Mouse (Mus musculus): ENCODE results near the gene Kcnk3.
A peak's percentile ranks its signal among the peaks of the same experiment; 100 is the strongest.

Gene Kcnk3

DNA sequence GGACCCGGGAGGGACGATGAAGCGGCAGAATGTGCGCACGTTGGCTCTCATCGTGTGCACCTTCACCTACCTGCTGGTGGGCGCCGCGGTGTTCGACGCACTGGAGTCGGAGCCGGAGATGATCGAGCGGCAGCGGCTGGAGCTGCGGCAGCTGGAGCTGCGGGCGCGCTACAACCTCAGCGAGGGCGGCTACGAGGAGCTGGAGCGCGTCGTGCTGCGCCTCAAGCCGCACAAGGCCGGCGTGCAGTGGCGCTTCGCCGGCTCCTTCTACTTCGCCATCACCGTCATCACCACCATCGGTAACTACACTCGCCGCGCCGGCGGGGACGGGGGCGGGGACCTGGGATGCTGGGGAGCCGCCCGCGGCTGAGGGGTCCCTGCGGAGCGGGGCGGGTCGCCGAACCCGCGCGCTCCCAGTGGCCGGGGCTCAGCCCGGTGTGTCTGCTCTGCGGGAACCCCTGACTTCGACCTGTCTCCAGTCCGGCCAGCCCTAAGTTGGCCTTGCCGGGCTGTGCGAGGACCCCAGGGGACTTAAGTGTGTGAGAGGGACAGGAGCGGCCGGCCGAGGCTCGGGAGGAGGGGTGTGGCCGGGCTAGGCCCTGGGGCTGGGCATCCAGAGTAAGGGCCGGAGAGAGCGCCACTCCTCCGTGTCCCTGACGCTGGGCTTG is 465 bp downstream of the Kcnk3 start:
- peak; percentile 47 for DNase-seq (ENCODE audit: low spot score)

DNA sequence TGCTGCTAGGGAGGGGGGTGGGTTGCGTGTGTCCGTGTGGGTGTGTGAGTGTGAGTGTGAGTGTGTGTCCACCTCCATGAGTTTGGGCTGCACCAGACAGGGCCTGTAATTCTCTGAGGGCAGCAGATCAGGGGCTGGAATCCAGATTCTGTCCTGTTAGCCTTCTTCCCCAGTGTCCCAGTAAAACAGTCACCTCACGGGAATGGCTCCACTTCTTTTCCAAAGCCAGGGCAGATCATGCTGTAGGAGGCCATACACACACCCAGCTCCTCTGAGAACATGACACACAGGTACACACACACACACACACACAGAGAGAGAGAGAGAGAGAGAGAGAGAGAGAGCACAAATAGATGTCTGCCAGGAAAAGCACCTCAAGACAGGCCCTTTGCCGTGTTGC is 1.1 kb downstream of the Kcnk3 start:
- DNase-seq (ENCODE audit: low spot score) = peak; percentile 32

DNA sequence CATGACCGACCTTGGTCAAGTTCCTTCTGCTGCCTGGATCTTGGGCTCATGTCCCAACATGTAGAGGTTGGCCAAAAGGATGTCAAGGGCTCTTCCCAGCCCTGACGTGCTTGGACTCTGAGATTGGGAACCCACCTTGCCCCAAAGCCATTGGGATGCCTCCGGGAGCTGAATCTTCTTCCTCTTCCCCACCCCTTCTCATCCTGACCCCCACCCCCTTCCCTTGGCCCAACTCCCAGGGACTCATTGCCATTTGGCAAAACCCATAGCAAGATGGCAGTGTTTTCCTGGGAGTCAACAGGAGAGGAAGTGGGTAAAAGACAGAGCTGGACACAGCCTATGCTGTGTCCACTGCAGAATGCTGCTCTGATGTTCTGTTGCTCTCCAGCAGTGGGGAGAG is 1.6 kb downstream of the Kcnk3 start:
- DNase-seq (ENCODE audit: low spot score) = peak; percentile 72

DNA sequence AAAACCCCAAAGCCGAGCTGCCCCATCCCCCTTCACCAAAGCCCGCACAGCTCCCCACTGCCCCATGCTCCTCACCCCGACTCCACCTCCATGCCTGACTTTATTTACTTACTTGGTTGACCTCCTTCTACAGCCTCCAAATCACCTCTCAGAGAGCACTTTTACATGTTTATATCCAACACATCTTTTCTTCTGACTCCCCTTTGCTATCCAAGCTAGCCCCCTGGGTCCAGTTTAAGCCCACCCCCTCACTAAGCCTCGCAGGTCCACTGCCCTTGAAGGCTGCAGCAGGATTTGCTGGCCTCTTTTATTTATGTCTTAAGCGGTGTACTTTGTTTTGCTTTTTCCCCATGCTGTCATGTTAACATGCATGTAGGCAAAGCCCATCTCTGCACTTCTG is 2.3 kb downstream of the Kcnk3 start:
- no peak for DNase-seq (ENCODE audit: low spot score)

DNA sequence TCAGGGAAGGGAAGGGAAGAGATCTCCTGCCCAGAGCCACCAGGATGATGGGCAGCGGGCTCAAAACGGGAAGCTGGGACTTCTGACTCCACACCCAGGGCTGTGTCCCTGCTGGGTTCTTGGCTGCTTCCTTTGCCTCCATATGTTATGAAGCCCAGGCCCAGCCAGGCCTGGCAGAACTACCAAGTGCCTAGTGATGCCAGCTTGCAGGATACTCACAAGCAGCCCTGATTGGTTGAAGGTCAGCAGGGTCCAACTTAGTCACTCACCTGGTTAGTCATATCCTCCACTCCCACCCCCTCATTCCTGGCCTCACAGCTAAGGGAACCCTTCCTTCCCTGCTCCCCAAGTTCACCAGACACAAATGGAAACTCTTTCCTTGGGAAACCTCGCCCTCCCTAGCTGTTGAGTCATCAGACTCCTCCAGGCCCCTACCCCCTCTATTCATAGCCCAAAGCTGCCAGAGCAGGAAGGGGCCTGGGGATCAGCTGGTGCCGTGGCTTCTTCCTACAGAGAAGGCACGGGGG is 3.3 kb downstream of the Kcnk3 start:
- no peak for DNase-seq (ENCODE audit: low spot score)

DNA sequence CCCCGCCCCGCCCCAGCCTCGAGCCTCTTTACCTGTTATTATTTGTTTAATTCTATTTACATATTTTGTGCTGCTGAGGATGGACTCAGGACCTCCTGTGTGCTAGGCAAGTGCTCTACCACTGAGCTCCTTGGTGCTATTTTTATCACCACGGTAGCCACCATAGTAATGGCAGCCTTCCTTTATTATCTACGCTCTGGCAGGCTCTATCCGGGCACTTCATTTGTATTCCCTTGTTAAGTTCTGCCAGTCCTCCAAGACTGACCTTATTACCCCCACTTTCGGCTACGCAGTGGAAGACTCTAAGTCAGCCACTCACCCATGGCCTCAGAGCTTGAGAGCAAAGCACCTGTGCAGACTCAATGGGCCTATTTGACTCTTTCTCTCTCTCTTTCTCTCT is 3.8 kb downstream of the Kcnk3 start:
- no peak for DNase-seq (ENCODE audit: low spot score)

DNA sequence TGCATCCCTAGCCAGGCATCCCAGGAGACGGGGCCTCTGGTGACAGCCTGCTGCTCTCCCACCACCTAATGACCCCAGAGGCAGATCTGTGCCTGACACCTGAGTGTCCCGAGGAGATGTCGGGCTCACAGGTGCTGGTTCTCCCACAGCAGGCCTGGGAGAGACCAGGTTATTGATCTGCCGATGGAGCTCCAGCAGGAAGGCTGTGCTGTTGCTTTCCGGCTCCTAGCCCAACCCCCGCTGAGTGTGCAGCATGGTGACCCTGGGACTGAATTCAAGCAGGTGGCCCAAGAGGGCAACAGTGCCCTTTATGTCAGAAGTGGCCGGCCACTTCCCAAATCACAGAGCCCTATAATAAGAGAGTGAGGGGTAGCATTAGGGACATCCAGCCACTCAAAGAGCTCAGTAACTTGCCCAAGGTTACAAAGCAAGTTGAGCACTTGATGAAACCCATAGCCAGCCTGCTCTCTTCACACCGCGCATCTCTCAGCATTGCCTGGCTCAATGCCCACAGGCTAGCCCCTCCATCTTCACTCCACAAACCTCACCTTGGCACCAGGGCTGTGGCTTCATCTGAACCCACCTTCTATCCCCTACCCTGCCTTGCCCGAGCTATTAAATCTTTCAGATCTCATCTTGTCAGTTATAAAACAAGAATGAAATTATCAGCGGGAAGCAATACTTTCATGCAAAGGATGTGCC is 4.5 kb downstream of the Kcnk3 start:
- DNase-seq (ENCODE audit: low spot score) = no peak

DNA sequence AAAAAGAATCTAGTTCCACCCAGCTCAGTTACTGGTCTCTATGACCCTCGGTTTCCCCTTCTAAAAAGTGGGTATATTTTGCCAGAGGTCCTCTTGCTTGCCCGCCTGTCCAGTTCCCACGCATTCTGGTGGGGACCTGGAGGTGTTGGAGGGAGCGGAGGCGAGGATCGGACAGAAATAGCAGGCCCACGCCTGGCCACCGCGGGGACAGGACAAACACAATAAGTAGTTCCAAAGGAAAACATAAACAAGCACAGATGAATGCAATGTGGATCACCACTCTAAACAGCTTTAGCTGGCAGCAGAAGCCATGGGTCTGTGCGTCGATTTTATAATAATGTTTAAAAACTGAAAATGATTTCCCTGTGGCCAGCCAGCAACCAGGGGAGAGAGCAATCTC is 5.4 kb downstream of the Kcnk3 start:
- no peak for DNase-seq (ENCODE audit: low spot score)

DNA sequence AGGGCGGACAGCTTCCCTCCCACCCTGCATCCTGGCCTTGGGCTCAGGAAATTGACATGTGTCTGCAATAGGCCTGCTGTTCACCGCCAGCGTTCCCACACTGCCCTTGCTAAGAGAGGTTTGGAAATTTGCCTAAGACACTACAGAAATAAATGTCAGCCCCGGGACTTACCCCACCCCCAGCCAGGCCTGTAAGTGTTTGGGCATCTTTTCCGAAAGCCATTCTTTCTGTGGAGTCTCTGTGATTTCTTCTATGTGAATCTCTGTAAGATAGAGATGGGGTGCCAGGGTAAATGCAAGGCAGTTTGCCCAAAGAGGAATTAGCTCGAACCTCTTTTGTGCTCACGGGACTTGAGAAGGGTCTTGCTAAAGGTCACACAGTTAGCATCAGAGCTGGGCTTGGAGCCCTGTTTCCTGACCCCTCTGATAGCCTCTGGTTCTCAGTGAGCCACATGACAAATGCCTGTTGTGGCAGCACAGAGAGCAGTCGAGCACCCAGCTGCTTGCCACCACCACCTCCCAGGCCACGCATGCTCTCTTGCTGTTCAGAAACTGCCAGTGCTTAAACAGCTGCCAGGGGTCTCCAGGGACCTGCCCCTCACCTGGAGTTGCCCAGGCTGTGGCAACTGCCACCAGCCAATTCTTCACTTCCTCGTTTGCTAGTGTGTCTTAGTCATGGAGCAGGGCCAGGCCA is 6.0 kb downstream of the Kcnk3 start:
- peak; percentile 85 for DNase-seq (ENCODE audit: low spot score)

DNA sequence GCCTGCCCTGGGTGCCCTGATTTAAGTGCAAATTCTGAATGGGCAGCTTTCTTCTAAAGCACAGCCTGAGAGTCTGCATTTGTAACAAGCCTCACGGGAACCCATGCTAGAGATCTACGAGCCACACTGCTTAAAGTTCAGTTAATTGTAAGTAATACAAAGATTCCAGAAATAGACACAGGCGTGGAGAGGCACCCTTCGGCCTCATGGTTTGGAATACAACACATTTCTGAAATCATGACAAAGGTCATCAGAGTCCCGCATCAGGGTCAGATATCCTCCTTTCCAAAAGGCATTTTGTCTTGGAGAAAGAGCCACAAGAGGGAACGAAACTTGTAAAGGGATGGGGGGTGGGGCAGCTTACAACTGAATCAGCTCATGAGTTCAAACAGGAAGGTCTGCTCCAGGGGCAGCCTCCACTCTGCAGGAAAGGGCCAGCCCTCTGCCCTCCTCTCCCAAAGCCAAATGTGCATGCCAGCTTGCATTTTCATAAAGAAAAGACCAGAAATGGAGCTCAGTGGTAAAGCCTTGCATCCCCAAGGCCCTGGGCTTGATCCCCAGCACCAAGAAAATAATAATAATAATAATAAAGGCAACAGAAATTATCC is 7.1 kb downstream of the Kcnk3 start:
- peak; percentile 75 for DNase-seq (ENCODE audit: low spot score)

DNA sequence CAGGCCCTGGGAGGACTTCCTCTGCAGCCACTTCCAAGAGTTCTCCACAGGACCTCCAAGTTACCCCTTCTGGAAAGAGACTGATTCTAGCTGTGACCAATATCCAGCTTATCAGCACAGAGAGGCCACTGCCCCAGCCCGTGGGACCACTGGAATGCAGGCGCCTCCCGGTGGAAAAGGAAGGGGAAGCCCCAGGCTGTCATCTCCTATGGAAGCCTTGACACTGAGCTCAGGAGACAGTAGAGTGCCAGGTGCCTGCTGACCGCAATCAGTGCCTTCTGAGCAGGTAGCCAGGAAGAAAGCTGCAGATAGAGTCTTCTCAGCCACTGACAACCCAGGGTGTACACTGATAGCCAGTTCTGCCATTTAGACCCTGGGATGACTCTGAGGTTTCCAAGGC is 13.4 kb downstream of the Kcnk3 start:
- DNase-seq (ENCODE audit: low spot score) = no peak

DNA sequence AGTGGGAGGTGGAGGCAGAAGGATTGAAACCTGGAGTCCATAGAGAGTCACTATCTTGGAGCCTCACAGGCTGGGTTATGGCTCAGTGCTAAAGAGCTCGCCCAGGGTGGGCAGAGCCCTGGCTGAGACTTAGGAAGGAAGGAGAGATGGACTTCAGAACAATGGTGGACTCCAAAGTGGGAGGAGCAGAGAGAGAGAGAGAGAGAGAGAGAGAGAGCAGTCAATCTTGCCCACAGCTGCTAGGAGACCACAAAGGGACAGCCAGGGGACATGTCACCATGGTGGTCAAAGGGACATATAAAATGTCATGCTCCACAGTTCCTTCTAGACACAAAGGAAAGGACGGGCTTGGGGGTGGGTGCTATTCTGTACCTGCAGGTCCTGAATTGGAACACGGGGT is 15.3 kb downstream of the Kcnk3 start:
- DNase-seq (ENCODE audit: low spot score) = no peak

DNA sequence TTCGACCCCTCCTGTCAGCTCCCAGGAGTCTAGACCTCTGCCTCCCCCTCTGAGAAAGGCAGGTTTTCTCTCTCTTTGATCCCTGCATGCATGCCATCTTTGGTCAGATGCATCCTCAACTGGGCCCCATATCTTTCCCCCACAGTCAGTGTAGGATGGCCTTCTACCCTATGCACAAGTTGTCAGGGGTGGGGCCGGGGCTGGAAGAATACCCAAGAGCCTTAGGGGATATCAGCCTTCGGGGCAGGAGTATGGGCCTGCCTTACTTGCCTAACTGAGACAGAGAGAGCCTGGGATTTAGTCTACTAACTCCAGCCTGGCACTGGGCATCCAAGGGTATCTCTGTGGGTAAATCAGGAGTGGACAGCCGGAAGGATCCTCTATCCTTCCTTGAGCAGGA is 16.0 kb downstream of the Kcnk3 start:
- no peak for DNase-seq (ENCODE audit: low spot score)

DNA sequence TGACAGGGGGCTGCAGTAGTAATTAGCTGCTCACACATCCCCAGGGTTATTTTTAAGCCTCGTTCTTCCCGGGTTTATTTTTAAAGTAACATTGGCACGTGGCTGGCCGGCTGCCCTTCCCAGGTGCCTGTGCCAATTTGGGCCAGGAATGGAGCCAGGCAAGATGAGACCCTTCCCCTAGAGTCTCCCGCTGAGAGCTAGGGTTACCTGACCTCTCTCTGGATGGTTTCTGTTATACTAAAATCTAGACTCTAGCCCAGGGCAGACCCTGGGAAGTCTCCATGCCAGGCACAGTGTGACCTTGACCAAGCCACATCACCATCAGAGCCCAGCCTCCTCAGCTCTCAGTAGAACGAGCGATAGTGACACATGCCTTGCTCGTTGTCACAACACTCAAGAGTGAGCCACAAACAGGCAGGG is 16.8 kb downstream of the Kcnk3 start:
- no peak for DNase-seq (ENCODE audit: low spot score)

DNA sequence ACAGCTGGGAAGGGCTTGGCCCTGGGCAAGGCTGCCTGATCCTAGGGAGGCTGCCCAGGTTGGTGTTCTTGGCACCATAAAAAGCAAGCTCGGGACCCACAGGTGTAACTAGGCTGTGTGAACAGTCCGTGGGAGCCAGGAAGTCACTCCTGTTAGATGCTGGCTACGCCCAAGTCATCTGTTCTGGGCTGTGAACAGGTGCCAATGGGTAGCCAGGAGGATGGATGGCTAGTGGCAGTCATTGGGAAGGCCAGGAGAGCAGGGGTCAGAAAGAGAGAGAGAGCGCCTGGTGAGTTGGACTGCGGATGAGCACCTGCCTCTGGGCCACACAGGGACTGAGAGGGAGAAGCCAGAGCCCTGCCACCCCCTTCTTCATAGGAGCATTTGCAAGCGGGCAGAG is 17.7 kb downstream of the Kcnk3 start:
- no peak for DNase-seq (ENCODE audit: low spot score)

DNA sequence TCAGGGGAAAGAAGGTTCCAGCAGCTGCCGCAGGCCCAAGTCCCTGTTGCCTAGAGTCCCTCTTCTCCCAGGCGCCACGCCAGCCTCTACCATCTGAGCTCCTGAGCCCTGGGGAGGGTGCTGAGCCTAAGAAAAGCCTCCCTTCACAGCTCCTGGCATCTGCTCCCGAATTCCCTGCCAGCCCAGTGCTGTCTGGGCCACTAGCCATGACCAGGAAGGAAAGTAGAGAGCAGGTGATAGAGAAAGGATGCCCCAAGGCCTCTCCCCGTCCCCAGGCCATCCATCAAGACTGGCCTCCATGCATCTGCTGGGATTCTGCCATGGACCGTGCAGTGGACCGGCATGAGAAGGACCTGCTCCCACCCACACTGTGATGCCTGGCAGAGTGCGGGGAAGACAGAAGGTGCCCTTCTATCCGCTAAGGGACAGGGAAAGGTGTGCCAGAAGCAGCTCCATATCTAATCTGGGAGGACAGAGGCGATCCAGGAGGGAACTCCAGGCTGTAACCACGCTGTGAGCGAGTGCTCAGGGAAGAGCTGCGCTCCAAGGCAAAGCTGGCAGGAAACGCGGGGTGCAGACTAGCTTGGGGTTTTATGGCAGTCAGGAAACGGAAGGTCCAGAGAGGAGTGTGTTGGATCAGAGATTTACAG is 18.6 kb downstream of the Kcnk3 start:
- peak; percentile 69 for DNase-seq (ENCODE audit: low spot score)

DNA sequence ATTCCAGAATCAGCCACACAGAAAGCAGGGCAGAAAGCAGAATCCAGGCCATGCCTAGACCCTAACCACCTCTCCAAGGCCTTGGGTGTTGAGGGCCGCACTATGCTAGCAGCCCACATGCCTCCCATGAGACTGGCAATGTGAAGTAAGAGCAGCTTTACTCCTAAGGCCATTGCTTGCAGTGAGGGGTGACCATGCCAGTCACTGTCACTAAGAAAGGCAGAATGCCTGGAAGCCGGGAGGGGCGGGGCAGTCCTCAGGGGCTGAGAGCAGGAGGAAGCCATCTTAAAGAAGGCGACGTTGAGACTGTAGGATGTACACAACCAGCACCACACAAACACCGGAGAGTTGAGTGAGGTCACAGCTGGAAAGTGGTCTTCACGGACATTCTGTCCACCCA is 21.1 kb downstream of the Kcnk3 start:
- DNase-seq (ENCODE audit: low spot score) = no peak

DNA sequence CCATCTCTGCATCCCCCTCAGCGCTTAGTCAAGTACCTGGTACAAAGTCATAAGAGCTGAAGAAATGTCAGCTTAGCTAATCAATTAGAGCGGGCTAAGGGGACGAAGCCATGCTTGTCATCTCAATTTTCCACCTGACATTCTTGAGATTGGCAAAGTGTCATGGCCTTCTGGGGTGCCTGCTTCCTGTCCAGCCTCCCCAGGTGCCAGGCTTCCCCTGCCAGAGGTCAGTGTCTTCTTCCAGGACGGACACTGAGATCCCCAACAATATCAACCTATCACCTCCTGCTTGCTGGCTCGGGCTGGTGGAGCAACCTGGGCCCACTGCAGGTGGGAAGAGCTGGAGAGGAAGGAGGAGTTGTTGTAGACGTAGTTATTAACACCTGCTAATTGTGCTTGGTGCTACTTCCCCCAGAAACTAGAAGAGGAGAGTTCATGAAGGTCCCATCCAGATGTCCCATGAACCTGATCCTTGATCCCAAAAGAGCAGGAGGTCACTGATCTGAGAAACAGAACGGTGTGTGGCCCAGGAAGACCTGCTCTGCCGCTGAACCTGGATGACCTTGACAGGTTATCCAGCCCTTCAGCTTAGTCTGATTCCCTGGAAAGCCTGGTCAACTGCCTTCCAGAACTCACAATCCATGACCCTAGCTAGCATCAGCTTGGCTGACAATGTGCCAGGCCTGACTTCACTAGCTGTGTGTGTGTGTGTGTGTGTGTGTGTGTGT is 22.1 kb downstream of the Kcnk3 start:
- no peak for DNase-seq (ENCODE audit: low spot score)

DNA sequence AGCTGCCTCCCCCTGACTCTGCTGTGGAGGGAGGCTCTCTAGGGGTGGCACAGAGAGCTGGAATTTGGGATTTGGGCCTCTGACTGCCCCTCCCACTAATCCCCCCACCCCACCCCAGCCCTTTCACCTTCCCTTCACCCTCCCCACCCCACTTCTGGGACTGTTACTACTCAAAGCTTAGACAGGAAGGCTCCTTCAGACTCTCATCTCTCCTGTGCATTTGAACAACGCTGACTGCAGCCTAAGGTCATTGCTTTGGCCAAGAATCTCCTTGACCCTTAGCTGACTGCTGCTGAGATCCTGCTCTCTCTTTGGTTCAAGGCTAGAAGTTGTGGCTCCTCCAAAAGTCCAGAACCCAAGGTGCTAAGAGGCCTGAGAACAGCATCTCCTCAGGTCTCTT is 23.1 kb downstream of the Kcnk3 start:
- no peak for DNase-seq (ENCODE audit: low spot score)

DNA sequence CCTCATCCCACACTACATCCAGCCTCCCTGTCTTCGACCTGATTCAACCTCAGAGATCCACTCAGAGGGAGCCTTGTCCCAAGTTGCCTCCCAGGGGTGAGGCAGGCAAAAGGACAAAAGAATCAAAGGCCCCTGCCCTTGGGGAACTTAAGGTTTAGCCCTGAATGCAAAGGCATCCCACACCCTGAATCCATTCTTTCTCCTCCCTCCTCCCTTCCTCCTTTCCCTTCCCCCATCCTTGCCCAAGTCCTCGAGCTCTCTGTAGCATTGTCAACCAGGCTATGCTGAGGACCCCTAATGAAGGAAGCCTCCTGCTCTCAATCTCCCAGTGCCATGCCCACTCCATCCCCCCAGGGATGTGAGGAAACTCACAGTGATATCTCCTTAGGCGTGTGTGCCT is 23.7 kb downstream of the Kcnk3 start:
- no peak for DNase-seq (ENCODE audit: low spot score)

DNA sequence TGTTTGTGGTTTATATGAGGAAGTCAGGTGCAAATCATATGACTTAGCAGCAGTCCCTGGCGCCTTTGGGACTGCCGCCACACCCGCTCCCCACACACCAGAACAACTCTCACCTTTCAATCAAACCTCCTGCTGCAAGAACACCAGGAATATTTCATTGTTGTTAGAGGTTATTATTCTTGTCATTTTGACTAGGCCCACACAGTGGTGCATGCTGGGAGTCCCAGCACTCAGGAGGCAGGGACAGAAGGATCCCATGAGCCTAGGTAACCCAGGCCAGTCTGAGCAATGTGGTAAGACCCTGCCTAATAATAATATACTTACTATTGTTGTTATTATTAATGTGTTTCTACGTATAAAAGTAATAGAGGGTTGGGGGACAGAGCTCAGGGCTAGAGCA is 24.6 kb downstream of the Kcnk3 start:
- no peak for DNase-seq (ENCODE audit: low spot score)

DNA sequence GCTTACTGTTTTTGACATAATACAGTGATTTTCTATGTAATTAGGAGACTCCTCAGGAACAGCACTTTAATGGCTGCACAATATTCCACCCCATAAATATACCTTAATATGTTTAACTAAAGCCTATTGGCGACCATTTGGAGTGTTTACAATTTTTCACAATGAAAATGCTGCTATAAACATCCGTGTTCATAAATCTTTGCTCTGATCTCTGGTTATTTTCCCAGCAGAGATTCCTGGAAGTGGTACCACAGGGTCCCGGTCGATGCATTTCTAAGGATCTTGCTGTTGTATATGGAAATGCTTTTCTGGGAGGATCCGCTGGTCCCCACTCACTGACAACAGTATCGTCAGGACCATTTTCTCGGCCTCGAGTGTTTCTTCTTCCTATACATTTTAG is 25.3 kb downstream of the Kcnk3 start:
- no peak for DNase-seq (ENCODE audit: low spot score)
